Mouse (Mus musculus) limb, embryonic 12.5 days (tissue): Measurements from ENCODE around the gene Npdc1. TPM values are rescaled to one million over a fixed set of nuclear protein-coding genes. Genes with fewer than 3 reads are reported as not detected.

ENCODE experiments used
- ATAC-seq: fragments of 200-750 bp; cut with Nextera tagmentation; 2 replicates; pipeline ENCODE4 v1.8.0; 2017; ENCODE audit warnings: low read depth, moderate TSS enrichment; ENCODE audit not compliant: insufficient number of reproducible peaks, insufficient read depth, low FRiP score, low TSS enrichment
- H3K27ac ChIP-seq: fragments of 300-500 bp; sonication (generic); 2 replicates; pipeline ENCODE4 v1.5.1; 2016; ENCODE audit warnings: mild to moderate bottlenecking, moderate library complexity
- H3K27me3 ChIP-seq: fragments of 300-500 bp; sonication (generic); 2 replicates; pipeline ENCODE4 v1.6.1; 2016; ENCODE audit warnings: mild to moderate bottlenecking, moderate library complexity
- H3K36me3 ChIP-seq: fragments of 300-500 bp; sonication (generic); 2 replicates; pipeline ENCODE4 v1.6.1; 2016; ENCODE audit warnings: mild to moderate bottlenecking, moderate library complexity
- H3K4me1 ChIP-seq: fragments of 300-500 bp; sonication (generic); replicated peaks from 2 replicates; pipeline ENCODE4 v1.6.1; 2016
- H3K4me2 ChIP-seq: fragments of 300-500 bp; sonication (generic); 2 replicates; pipeline ENCODE4 v1.6.1; 2016; ENCODE audit warnings: mild to moderate bottlenecking, moderate library complexity
- H3K4me3 ChIP-seq: fragments of 300-500 bp; sonication (generic); replicated peaks from 2 replicates; pipeline ENCODE4 v1.5.1; 2016; ENCODE audit warnings: mild to moderate bottlenecking
- H3K9ac ChIP-seq: fragments of 300-500 bp; sonication (generic); replicated peaks from 2 replicates; pipeline ENCODE4 v1.6.1; 2016; ENCODE audit warnings: mild to moderate bottlenecking, moderate library complexity
- H3K9me3 ChIP-seq: fragments of 300-500 bp; sonication (generic); 2 replicates; pipeline ENCODE4 v1.6.1; 2016; ENCODE audit warnings: mild to moderate bottlenecking, moderate library complexity
- WGBS: fragments of 180-500 bp; shearing (Covaris S2); methylation state at CpG from one replicate; pipeline ENCODE4 v1.1.7; 2016; 5-methylcytosine and 5-hydroxymethylcytosine counted together
- polyA plus RNA-seq: library from polyadenylated mRNA; unstranded; fragments of >200 nt; fragmentation: Nextera tagmentation; extraction: Ambion mirVana; gene quantifications from 2 replicates; pipeline ENCODE4 v1.2.1, GENCODE M21; 2016

The Npdc1 gene
- polyA plus RNA-seq, 1 experiment from 2014 or later = 10.9 TPM

GRCm38 (mm10) chr2:25365091-25365761 lies 33.9 kb upstream of the Npdc1 start, which contains the start of gene Uap1l1:
TSS of gene Uap1l1 (minus strand) at chr2:25365682.
- Histone ChIP-seq H3K4me3 (peak within 1 kb of the TSS; percentile 60), H3K27me3 (peaks cover 45% of the 10 kb centered on the region), H3K4me1 (peaks cover 8% of the 10 kb centered on the region; the same call in 1 of the 2 replicates), H3K36me3 (no peaks in the 10 kb centered on the region), H3K27ac (no peak within 1 kb of the TSS), H3K4me2 (peak within 1 kb of the TSS; percentile 99), H3K9me3 (no peaks in the 10 kb centered on the region), H3K9ac (peak within 1 kb of the TSS; percentile 69)
- ATAC-seq = peak; percentile 63
- WGBS = under 1% methylated on average over 54 of the region's 54 CpGs

- 90% methylated on average over 3 of the region's 3 CpGs for WGBS
- H3K9me3 ChIP-seq = no peaks in the 10 kb centered on the region
- H3K9ac ChIP-seq = no peak overlapping the region
- no peak overlapping the region for H3K27ac ChIP-seq
- ATAC-seq = no peak
- peaks cover 6% of the 10 kb centered on the region for H3K36me3 ChIP-seq
- H3K4me2 ChIP-seq = no peak overlapping the region
- H3K27me3 ChIP-seq = peaks cover 23% of the 10 kb centered on the region
- H3K4me1 ChIP-seq = peaks cover 32% of the 10 kb centered on the region
- no peak overlapping the region for H3K4me3 ChIP-seq
Measured at GRCm38 (mm10) chr2:25369996-25370395, 29.2 kb upstream of the Npdc1 start.

GRCm38 (mm10) chr2:25371764-25372643 lies 27.1 kb upstream of the Npdc1 start, which contains the start of gene Sapcd2:
TSS of gene Sapcd2 (plus strand) at chr2:25372321.
- peak; percentile 88 for ATAC-seq
- Histone ChIP-seq H3K4me1 (peaks cover 28% of the 10 kb centered on the region), H3K4me3 (peak within 1 kb of the TSS; percentile 76), H3K9me3 (no peaks in the 10 kb centered on the region), H3K9ac (peak within 1 kb of the TSS; percentile 72), H3K36me3 (peaks cover 26% of the 10 kb centered on the region), H3K27ac (peak within 1 kb of the TSS; percentile 92), H3K27me3 (peaks cover 6% of the 10 kb centered on the region; the same call in 1 of the 2 replicates), H3K4me2 (peak within 1 kb of the TSS; percentile 95)
- WGBS = under 1% methylated on average over 65 of the region's 65 CpGs

DNA sequence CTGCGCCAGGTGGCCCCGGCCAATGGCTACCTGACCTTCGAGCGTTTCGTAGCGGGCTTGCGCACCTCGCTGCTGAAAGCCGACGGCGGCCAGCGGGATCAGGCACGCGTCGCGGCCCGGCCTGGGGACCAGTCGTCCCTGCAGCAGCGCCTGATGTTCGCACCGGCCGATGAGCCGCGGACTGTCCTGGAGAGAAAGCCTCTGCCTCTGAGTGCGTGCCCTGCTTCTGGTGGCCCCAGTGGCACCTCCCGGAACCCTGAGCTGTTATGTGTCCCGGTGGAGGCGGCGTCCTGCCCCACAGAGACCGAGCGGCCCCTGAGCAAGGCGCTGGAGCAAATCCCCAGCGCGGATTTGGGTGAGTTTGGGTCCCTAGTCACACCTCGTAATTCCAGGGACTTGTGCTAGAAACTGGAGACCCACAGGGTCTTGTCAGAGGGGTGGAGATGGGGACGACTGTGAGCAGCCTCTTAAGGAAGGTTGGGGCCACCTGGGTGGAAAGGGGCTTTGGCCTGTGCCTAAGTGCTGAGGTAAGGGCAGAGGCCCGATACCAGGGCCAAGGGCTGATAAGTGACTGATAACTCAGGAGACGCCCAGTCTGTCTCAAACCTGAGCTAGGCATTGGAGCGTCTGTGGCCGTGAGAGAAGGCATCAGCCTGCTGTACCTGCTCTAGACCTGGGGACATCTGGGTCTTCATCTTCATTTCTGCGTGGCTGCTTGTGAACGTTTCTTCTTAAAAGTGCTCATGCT lies 26.3 kb upstream of the Npdc1 start:
- Histone ChIP-seq H3K4me3 (peak overlapping the region; percentile 76), H3K27ac (peak overlapping the region; percentile 92; the same call in 1 of the 2 replicates), H3K27me3 (peaks cover 6% of the 10 kb centered on the region; the same call in 1 of the 2 replicates), H3K36me3 (peaks cover 34% of the 10 kb centered on the region), H3K4me1 (peaks cover 28% of the 10 kb centered on the region), H3K4me2 (peak overlapping the region; percentile 95), H3K9ac (peak overlapping the region; percentile 72), H3K9me3 (no peaks in the 10 kb centered on the region)
- WGBS = 2% methylated on average over 42 of the region's 42 CpGs
- ATAC-seq = no peak

GRCm38 (mm10) chr2:25373431-25373830 lies 25.7 kb upstream of the Npdc1 start:
- 42% methylated on average over 2 of the region's 2 CpGs for WGBS
- H3K4me2 ChIP-seq = peak overlapping the region; percentile 95
- H3K36me3 ChIP-seq = peaks cover 40% of the 10 kb centered on the region
- H3K9ac ChIP-seq = peak overlapping the region; percentile 72
- H3K27me3 ChIP-seq = peaks cover under 1% of the 10 kb centered on the region; the same call in 1 of the 2 replicates
- H3K27ac ChIP-seq = no peak overlapping the region
- H3K4me1 ChIP-seq = peaks cover 28% of the 10 kb centered on the region
- no peak for ATAC-seq
- H3K4me3 ChIP-seq = peak overlapping the region; percentile 76
- no peaks in the 10 kb centered on the region for H3K9me3 ChIP-seq

GRCm38 (mm10) chr2:25376589-25376988 lies 22.6 kb upstream of the Npdc1 start:
- WGBS = 71% methylated on average over 4 of the region's 4 CpGs
- ATAC-seq = no peak
- Histone ChIP-seq H3K9me3 (no peaks in the 10 kb centered on the region), H3K4me2 (no peak overlapping the region), H3K36me3 (peaks cover 44% of the 10 kb centered on the region), H3K4me3 (no peak overlapping the region), H3K27me3 (no peaks in the 10 kb centered on the region), H3K4me1 (peaks cover 27% of the 10 kb centered on the region), H3K9ac (no peak overlapping the region), H3K27ac (no peak overlapping the region)

- no peaks in the 10 kb centered on the region for H3K4me1 ChIP-seq
- no peak overlapping the region for H3K9ac ChIP-seq
- no peak overlapping the region for H3K27ac ChIP-seq
- H3K4me2 ChIP-seq = no peak overlapping the region
- no peaks in the 10 kb centered on the region for H3K36me3 ChIP-seq
- H3K9me3 ChIP-seq = no peaks in the 10 kb centered on the region
- H3K4me3 ChIP-seq = no peak overlapping the region
- ATAC-seq = no peak
- H3K27me3 ChIP-seq = 0 out of 2 replicates have a peak, but pooled peaks cover 4% of the 10 kb centered on the region
- 81% methylated on average over 5 of the region's 5 CpGs for WGBS
Measured at GRCm38 (mm10) chr2:25384492-25384891, 14.7 kb upstream of the Npdc1 start.

- Histone ChIP-seq H3K36me3 (no peaks in the 10 kb centered on the region), H3K4me3 (no peak overlapping the region), H3K9me3 (no peaks in the 10 kb centered on the region), H3K4me1 (peaks cover 12% of the 10 kb centered on the region), H3K9ac (no peak overlapping the region), H3K4me2 (no peak overlapping the region), H3K27me3 (peaks cover 41% of the 10 kb centered on the region), H3K27ac (no peak overlapping the region)
- ATAC-seq = no peak
- 71% methylated on average over 5 of the region's 5 CpGs for WGBS
Measured at GRCm38 (mm10) chr2:25391266-25391665, 7.9 kb upstream of the Npdc1 start.

DNA sequence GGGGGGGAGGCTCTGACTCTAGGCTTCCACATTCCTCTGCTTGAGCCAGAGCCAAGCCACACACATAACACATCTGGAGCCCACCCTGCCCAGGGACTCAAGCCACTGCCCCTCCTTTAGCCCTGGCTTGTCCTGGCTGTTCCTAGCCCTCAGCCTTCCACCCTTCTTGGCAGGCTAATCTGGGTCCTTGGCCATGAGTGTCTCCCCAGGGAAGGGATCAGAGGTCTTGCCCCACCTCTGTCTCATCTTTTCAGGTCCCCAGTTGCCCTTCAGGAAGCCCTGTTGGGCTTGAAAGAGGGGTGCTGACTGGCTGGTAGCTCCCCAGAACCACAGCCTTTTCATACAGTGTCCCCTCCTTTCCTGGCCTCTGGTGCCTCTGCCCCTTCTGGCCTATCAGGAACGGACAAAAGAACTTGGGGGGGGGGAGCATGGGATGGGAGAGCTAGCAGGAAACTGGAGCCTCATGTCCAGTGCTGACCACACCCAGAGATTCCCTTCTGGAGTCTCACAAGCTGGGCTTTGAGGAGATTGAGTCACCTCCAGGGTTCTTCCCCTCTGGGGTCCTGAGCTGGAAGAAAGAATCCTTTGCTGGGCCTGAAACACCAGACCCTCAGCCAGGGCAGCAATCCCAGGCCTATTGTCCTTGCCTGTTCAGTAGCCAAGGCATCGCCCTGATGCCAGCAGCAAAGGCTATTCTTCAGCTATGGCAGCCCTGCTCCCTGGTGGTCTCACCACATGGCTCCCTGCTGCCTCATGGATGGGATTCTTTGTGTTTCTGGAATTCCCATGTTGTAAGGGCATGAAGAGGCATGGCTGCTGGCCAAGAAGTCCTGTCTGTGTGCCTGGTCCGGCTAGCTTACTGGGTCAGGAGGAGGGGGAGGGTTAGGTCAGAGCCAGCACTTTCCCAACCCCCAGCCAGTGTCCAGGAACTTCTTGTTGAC lies 4.6 kb upstream of the Npdc1 start:
- WGBS = 40% methylated on average over 3 of the region's 3 CpGs
- H3K9me3 ChIP-seq = no peaks in the 10 kb centered on the region
- peaks cover 12% of the 10 kb centered on the region for H3K4me1 ChIP-seq
- H3K36me3 ChIP-seq = no peaks in the 10 kb centered on the region
- no peak overlapping the region for H3K4me3 ChIP-seq
- no peak overlapping the region for H3K9ac ChIP-seq
- ATAC-seq = no peak
- H3K4me2 ChIP-seq = no peak overlapping the region
- peaks cover 74% of the 10 kb centered on the region for H3K27me3 ChIP-seq
- no peak overlapping the region for H3K27ac ChIP-seq
